Mouse (Mus musculus): Measurements from ENCODE around the gene Slc9a8.

GRCm38 (mm10) chr2:167419204-167419603 lies 2.3 kb upstream of the Slc9a8 start:
- TF ChIP-seq USF1 (IDR thresholded peaks at IDR 0.05; ENCODE audit: low read depth) (no peak), POLR2A (IDR thresholded peaks at IDR 0.05; ENCODE audit: insufficient read length, low read depth) (no peak), MAX (IDR thresholded peaks at IDR 0.05; ENCODE audit: low read depth) (no peak), TCF12 (IDR thresholded peaks at IDR 0.05; ENCODE audit: insufficient read depth, poor library complexity, severe bottlenecking) (no peak), SRF (IDR thresholded peaks at IDR 0.05; ENCODE audit: control insufficient read depth, insufficient read length, low read depth) (no peak), POLR2AphosphoS2 (IDR thresholded peaks at IDR 0.05; ENCODE audit: insufficient read length, low read depth) (no peak), MYOD1 (IDR thresholded peaks at IDR 0.05; ENCODE audit: control insufficient read depth in 1 of 3, insufficient read length in 2 of 3, low read depth in 2 of 3) (no peak), MYOG (IDR thresholded peaks at IDR 0.05; ENCODE audit: control insufficient read depth in 1 of 3, insufficient read depth in 1 of 3, insufficient read length in 2 of 3, low read depth in 2 of 3) (no peak), E2F4 (IDR thresholded peaks at IDR 0.05; ENCODE audit: insufficient read depth) (no peak), TCF3 (IDR thresholded peaks at IDR 0.05; ENCODE audit: insufficient read length, low read depth) (no peak)

All from myocyte (in vitro differentiated cells).